Mouse (Mus musculus): Measurements from ENCODE around the gene Cotl1. TPM values are rescaled to one million over a fixed set of nuclear protein-coding genes. Genes with fewer than 3 reads are reported as not detected.
A peak's percentile ranks its signal among the peaks of the same experiment; 100 is the strongest.

The Cotl1 gene
- 29.9 and 38.1 TPM in 2 replicates for polyA plus RNA-seq (2015; fragmentation: Nextera tagmentation; extraction: Ambion mirVana)

- H3K36me3 ChIP-seq (ENCODE audit: control insufficient read depth, insufficient read depth): no peaks in the 10 kb centered on the region
- H3K4me3 ChIP-seq (ENCODE audit: low read depth, low read length): peak within 1 kb of the TSS; percentile 71
- ATAC-seq (ENCODE audit: low read depth): peak; percentile 92
- H3K9ac ChIP-seq (ENCODE audit: low read depth, low read length): peak within 1 kb of the TSS; percentile 73
- H3K4me2 ChIP-seq (ENCODE audit: low read depth, low read length): peak within 1 kb of the TSS; percentile 96
- under 1% methylated on average over 53 of the region's 57 CpGs for WGBS (ENCODE audit: insufficient replicate concordance)
- peak within 1 kb of the TSS; percentile 67 for H3K27ac ChIP-seq (ENCODE audit: low read length)
- peaks cover 16% of the 10 kb centered on the region for H3K27me3 ChIP-seq (ENCODE audit: control insufficient read depth, insufficient read depth, low read depth, low read length)
- H3K4me1 ChIP-seq (ENCODE audit: control insufficient read depth, low read depth, low read length): peaks cover 18% of the 10 kb centered on the region
- no peaks in the 10 kb centered on the region for H3K9me3 ChIP-seq (replicated peaks; ENCODE audit: control insufficient read depth, low read length)
Observed at GRCm38 (mm10) chr8:119840275-119840808, at the start of gene Cotl1. Cotl1 (minus strand) TSS chr8:119840544.

GRCm38 (mm10) chr8:119888012-119888411 lies 47.7 kb upstream of the Cotl1 start:
- no peaks in the 10 kb centered on the region for H3K9me3 ChIP-seq (replicated peaks; ENCODE audit: control insufficient read depth, low read length)
- no peak overlapping the region for H3K9ac ChIP-seq (ENCODE audit: low read depth, low read length)
- H3K4me3 ChIP-seq (ENCODE audit: low read depth, low read length): no peak overlapping the region
- no peak for ATAC-seq (ENCODE audit: low read depth)
- H3K27me3 ChIP-seq (ENCODE audit: control insufficient read depth, insufficient read depth, low read depth, low read length): no peaks in the 10 kb centered on the region
- WGBS (ENCODE audit: insufficient replicate concordance): 59% methylated on average over 4 of the region's 4 CpGs
- no peak overlapping the region for H3K27ac ChIP-seq (ENCODE audit: low read length)
- no peak overlapping the region for H3K4me2 ChIP-seq (ENCODE audit: low read depth, low read length)
- no peaks in the 10 kb centered on the region; the same call in 1 of the 2 replicates for H3K4me1 ChIP-seq (ENCODE audit: control insufficient read depth, low read depth, low read length)
- no peaks in the 10 kb centered on the region for H3K36me3 ChIP-seq (ENCODE audit: control insufficient read depth, insufficient read depth)

- H3K27me3 ChIP-seq (ENCODE audit: control insufficient read depth, insufficient read depth, low read depth, low read length): no peaks in the 10 kb centered on the region
- ATAC-seq (ENCODE audit: low read depth): no peak
- 84% methylated on average over 3 of the region's 3 CpGs for WGBS (ENCODE audit: insufficient replicate concordance)
Observed at GRCm38 (mm10) chr8:119887130-119887529, 46.8 kb upstream of the Cotl1 start.

GRCm38 (mm10) chr8:119885612-119886011 lies 45.3 kb upstream of the Cotl1 start:
- Histone ChIP-seq H3K4me1 (ENCODE audit: control insufficient read depth, low read depth, low read length) (no peaks in the 10 kb centered on the region; the same call in 1 of the 2 replicates), H3K36me3 (ENCODE audit: control insufficient read depth, insufficient read depth) (no peaks in the 10 kb centered on the region), H3K9ac (ENCODE audit: low read depth, low read length) (no peak overlapping the region), H3K27ac (ENCODE audit: low read length) (peak overlapping the region; percentile 52), H3K4me3 (ENCODE audit: low read depth, low read length) (no peak overlapping the region), H3K9me3 (replicated peaks; ENCODE audit: control insufficient read depth, low read length) (no peaks in the 10 kb centered on the region), H3K4me2 (ENCODE audit: low read depth, low read length) (no peak overlapping the region), H3K27me3 (ENCODE audit: control insufficient read depth, insufficient read depth, low read depth, low read length) (no peaks in the 10 kb centered on the region)
- peak; percentile 87 for ATAC-seq (ENCODE audit: low read depth)
- WGBS (ENCODE audit: insufficient replicate concordance): 35% methylated on average over 3 of the region's 3 CpGs

More at GRCm38 (mm10) chr8:119887130-119887529, 46.8 kb upstream of the Cotl1 start:
- Histone ChIP-seq H3K27ac (ENCODE audit: low read length) (no peak overlapping the region), H3K4me1 (ENCODE audit: control insufficient read depth, low read depth, low read length) (no peaks in the 10 kb centered on the region; the same call in 1 of the 2 replicates), H3K36me3 (ENCODE audit: control insufficient read depth, insufficient read depth) (no peaks in the 10 kb centered on the region), H3K9ac (ENCODE audit: low read depth, low read length) (no peak overlapping the region), H3K9me3 (replicated peaks; ENCODE audit: control insufficient read depth, low read length) (no peaks in the 10 kb centered on the region), H3K4me2 (ENCODE audit: low read depth, low read length) (no peak overlapping the region), H3K4me3 (ENCODE audit: low read depth, low read length) (no peak overlapping the region)

- H3K4me3 ChIP-seq (ENCODE audit: low read depth, low read length): no peak overlapping the region
- no peak overlapping the region for H3K9ac ChIP-seq (ENCODE audit: low read depth, low read length)
- no peaks in the 10 kb centered on the region for H3K9me3 ChIP-seq (replicated peaks; ENCODE audit: control insufficient read depth, low read length)
- no peak overlapping the region for H3K4me2 ChIP-seq (ENCODE audit: low read depth, low read length)
- H3K4me1 ChIP-seq (ENCODE audit: control insufficient read depth, low read depth, low read length): no peaks in the 10 kb centered on the region; the same call in 1 of the 2 replicates
- H3K36me3 ChIP-seq (ENCODE audit: control insufficient read depth, insufficient read depth): no peaks in the 10 kb centered on the region
- no peaks in the 10 kb centered on the region for H3K27me3 ChIP-seq (ENCODE audit: control insufficient read depth, insufficient read depth, low read depth, low read length)
- H3K27ac ChIP-seq (ENCODE audit: low read length): no peak overlapping the region
- 79% methylated on average over 7 of the region's 7 CpGs for WGBS (ENCODE audit: insufficient replicate concordance)
- ATAC-seq (ENCODE audit: low read depth): no peak
Observed at GRCm38 (mm10) chr8:119883281-119883680, 42.9 kb upstream of the Cotl1 start.

- Histone ChIP-seq H3K27ac (ENCODE audit: low read length) (no peak overlapping the region), H3K4me1 (ENCODE audit: control insufficient read depth, low read depth, low read length) (no peaks in the 10 kb centered on the region; the same call in 1 of the 2 replicates), H3K27me3 (ENCODE audit: control insufficient read depth, insufficient read depth, low read depth, low read length) (no peaks in the 10 kb centered on the region), H3K9ac (ENCODE audit: low read depth, low read length) (no peak overlapping the region), H3K4me3 (ENCODE audit: low read depth, low read length) (no peak overlapping the region), H3K9me3 (replicated peaks; ENCODE audit: control insufficient read depth, low read length) (no peaks in the 10 kb centered on the region), H3K4me2 (ENCODE audit: low read depth, low read length) (no peak overlapping the region), H3K36me3 (ENCODE audit: control insufficient read depth, insufficient read depth) (no peaks in the 10 kb centered on the region)
- 65% methylated on average over 8 of the region's 8 CpGs for WGBS (ENCODE audit: insufficient replicate concordance)
- no peak for ATAC-seq (ENCODE audit: low read depth)
Observed at GRCm38 (mm10) chr8:119881917-119882316, 41.6 kb upstream of the Cotl1 start.

- no peaks in the 10 kb centered on the region for H3K27me3 ChIP-seq (ENCODE audit: control insufficient read depth, insufficient read depth, low read depth, low read length)
- H3K9ac ChIP-seq (ENCODE audit: low read depth, low read length): no peak overlapping the region
- no peaks in the 10 kb centered on the region for H3K36me3 ChIP-seq (ENCODE audit: control insufficient read depth, insufficient read depth)
- H3K4me3 ChIP-seq (ENCODE audit: low read depth, low read length): no peak overlapping the region
- H3K4me1 ChIP-seq (ENCODE audit: control insufficient read depth, low read depth, low read length): no peaks in the 10 kb centered on the region; the same call in 1 of the 2 replicates
- H3K27ac ChIP-seq (ENCODE audit: low read length): no peak overlapping the region
- H3K9me3 ChIP-seq (replicated peaks; ENCODE audit: control insufficient read depth, low read length): no peaks in the 10 kb centered on the region
- H3K4me2 ChIP-seq (ENCODE audit: low read depth, low read length): no peak overlapping the region
- no peak for ATAC-seq (ENCODE audit: low read depth)
- WGBS (ENCODE audit: insufficient replicate concordance): 61% methylated on average over 6 of the region's 6 CpGs
Observed at GRCm38 (mm10) chr8:119881301-119881700, 41.0 kb upstream of the Cotl1 start.

- peak; percentile 75 for ATAC-seq (ENCODE audit: low read depth)
- peaks cover 8% of the 10 kb centered on the region for H3K9me3 ChIP-seq (replicated peaks; ENCODE audit: control insufficient read depth, low read length)
- peaks cover 12% of the 10 kb centered on the region for H3K36me3 ChIP-seq (ENCODE audit: control insufficient read depth, insufficient read depth)
- no peak overlapping the region for H3K4me2 ChIP-seq (ENCODE audit: low read depth, low read length)
- no peak overlapping the region for H3K9ac ChIP-seq (ENCODE audit: low read depth, low read length)
- no peaks in the 10 kb centered on the region for H3K27me3 ChIP-seq (ENCODE audit: control insufficient read depth, insufficient read depth, low read depth, low read length)
- 81% methylated on average over 1 of the region's 1 CpGs for WGBS (ENCODE audit: insufficient replicate concordance)
- no peaks in the 10 kb centered on the region for H3K4me1 ChIP-seq (ENCODE audit: control insufficient read depth, low read depth, low read length)
- H3K4me3 ChIP-seq (ENCODE audit: low read depth, low read length): no peak overlapping the region
- H3K27ac ChIP-seq (ENCODE audit: low read length): no peak overlapping the region
Observed at GRCm38 (mm10) chr8:119873181-119873580, 32.8 kb upstream of the Cotl1 start.

GRCm38 (mm10) chr8:119869616-119870015 lies 29.3 kb upstream of the Cotl1 start:
- H3K27ac ChIP-seq (ENCODE audit: low read length): no peak overlapping the region
- 77% methylated on average over 20 of the region's 20 CpGs for WGBS (ENCODE audit: insufficient replicate concordance)
- ATAC-seq (ENCODE audit: low read depth): no peak
- H3K36me3 ChIP-seq (ENCODE audit: control insufficient read depth, insufficient read depth): peaks cover 12% of the 10 kb centered on the region
- H3K4me1 ChIP-seq (ENCODE audit: control insufficient read depth, low read depth, low read length): no peaks in the 10 kb centered on the region
- H3K4me3 ChIP-seq (ENCODE audit: low read depth, low read length): no peak overlapping the region
- H3K27me3 ChIP-seq (ENCODE audit: control insufficient read depth, insufficient read depth, low read depth, low read length): no peaks in the 10 kb centered on the region
- peaks cover 8% of the 10 kb centered on the region for H3K9me3 ChIP-seq (replicated peaks; ENCODE audit: control insufficient read depth, low read length)
- no peak overlapping the region for H3K9ac ChIP-seq (ENCODE audit: low read depth, low read length)
- H3K4me2 ChIP-seq (ENCODE audit: low read depth, low read length): no peak overlapping the region
